Mouse (Mus musculus) gastrocnemius, postnatal 4 days (tissue): ENCODE measurements at regions not wholly inside any gene's neighbourhood (a gene's known extent, or its start where the extent isn't known, plus 50 kb on each side); places are given as distances from the start of the nearest gene placed in this dataset.
"Not testable (repeated sequence)": the region's sequence is repeated elsewhere in the genome, so short reads cannot be mapped to it uniquely, and the experiment has no call there.

Experiments used
- DNase-seq, 2 experiments: peaks; one replicate each; pipeline ENCODE4 v3.0.0; 2021 to 2022; ENCODE audit warnings: low spot score in 2 of 2, mixed read lengths in 2 of 2

- DNase-seq, result no peak
Observed at GRCm38 (mm10) chr3:117117838-117118237, 149.1 kb upstream of the Palmd start.

- DNase-seq, result no peak
Observed at GRCm38 (mm10) chr3:117116210-117116609, 147.4 kb upstream of the Palmd start.

- DNase-seq, result no peak
Observed at GRCm38 (mm10) chr3:117112766-117113165, 144.0 kb upstream of the Palmd start.

GRCm38 (mm10) chr3:117112304-117112703, 143.5 kb upstream of the Palmd start:
- no peak for DNase-seq

- DNase-seq, result no peak
Observed at GRCm38 (mm10) chr3:117108966-117109700, 140.3 kb upstream of the Palmd start.

GRCm38 (mm10) chr3:117107986-117108385, 139.2 kb upstream of the Palmd start:
- DNase-seq, result no peak

- no peak for DNase-seq
Observed at GRCm38 (mm10) chr3:117107378-117107777, 138.6 kb upstream of the Palmd start.

GRCm38 (mm10) chr3:117087646-117088045, 118.9 kb upstream of the Palmd start:
- no peak for DNase-seq

- DNase-seq, result no peak
Observed at GRCm38 (mm10) chr3:117076734-117077133, 107.9 kb upstream of the Palmd start.

GRCm38 (mm10) chr3:117073399-117073798, 104.6 kb upstream of the Palmd start:
- no peak for DNase-seq

- no peak for DNase-seq
Observed at GRCm38 (mm10) chr3:117072998-117073397, 104.2 kb upstream of the Palmd start.

GRCm38 (mm10) chr3:117071851-117072250, 103.1 kb upstream of the Palmd start:
- no peak for DNase-seq

- DNase-seq, result no peak
Observed at GRCm38 (mm10) chr3:117067470-117068053, 98.8 kb upstream of the Palmd start.

- DNase-seq, result no peak
Observed at GRCm38 (mm10) chr3:117065904-117066303, 97.1 kb upstream of the Palmd start.

GRCm38 (mm10) chr3:117061831-117062230, 93.0 kb upstream of the Palmd start:
- DNase-seq, result no peak

GRCm38 (mm10) chr3:117061182-117061581, 92.4 kb upstream of the Palmd start:
- DNase-seq, result no peak

GRCm38 (mm10) chr3:117054711-117055110, 85.9 kb upstream of the Palmd start:
- DNase-seq, result not testable (repeated sequence)

GRCm38 (mm10) chr3:117051431-117051830, 82.6 kb upstream of the Palmd start:
- DNase-seq, result no peak

- no peak for DNase-seq
Observed at GRCm38 (mm10) chr3:117050909-117051308, 82.1 kb upstream of the Palmd start.

GRCm38 (mm10) chr3:117049410-117049809, 80.6 kb upstream of the Palmd start:
- no peak for DNase-seq

GRCm38 (mm10) chr3:117044809-117045208, 76.0 kb upstream of the Palmd start:
- DNase-seq, result no peak

GRCm38 (mm10) chr3:117044304-117044703, 75.5 kb upstream of the Palmd start:
- DNase-seq, result no peak

GRCm38 (mm10) chr3:117038928-117039300, 70.1 kb upstream of the Palmd start:
- no peak for DNase-seq
